Mouse (Mus musculus) testis, adult 2 months (tissue): ENCODE results near the gene Thoc3.

Experiments
- CTCF ChIP-seq: fragments of 200-500 bp; IDR thresholded peaks from 2 replicates; pipeline ENCODE4 v1.5.1; 2012; ENCODE audit warnings: low read depth, mild to moderate bottlenecking, inconsistent platforms, low read length, moderate library complexity; ENCODE audit not compliant: control insufficient read depth, insufficient read depth, insufficient replicate concordance
- POLR2A ChIP-seq: fragments of 200-500 bp; IDR thresholded peaks from 2 replicates; pipeline ENCODE4 v1.6.1; 2012; ENCODE audit warnings: low read depth, mild to moderate bottlenecking, inconsistent platforms, low read length, moderate library complexity; ENCODE audit not compliant: control insufficient read depth

GRCm38 (mm10) chr13:54503278-54503603 is 34.6 kb upstream of the Thoc3 start:
- TF ChIP-seq CTCF (no peak), POLR2A (no peak)
